Mouse (Mus musculus): ENCODE results near the gene Avil. TPM values are rescaled to one million over a fixed set of nuclear protein-coding genes. Genes with fewer than 3 reads are reported as not detected.

Gene Avil
- 0.07 TPM for polyA plus RNA-seq (2017; shearing (Covaris generic))

DNA sequence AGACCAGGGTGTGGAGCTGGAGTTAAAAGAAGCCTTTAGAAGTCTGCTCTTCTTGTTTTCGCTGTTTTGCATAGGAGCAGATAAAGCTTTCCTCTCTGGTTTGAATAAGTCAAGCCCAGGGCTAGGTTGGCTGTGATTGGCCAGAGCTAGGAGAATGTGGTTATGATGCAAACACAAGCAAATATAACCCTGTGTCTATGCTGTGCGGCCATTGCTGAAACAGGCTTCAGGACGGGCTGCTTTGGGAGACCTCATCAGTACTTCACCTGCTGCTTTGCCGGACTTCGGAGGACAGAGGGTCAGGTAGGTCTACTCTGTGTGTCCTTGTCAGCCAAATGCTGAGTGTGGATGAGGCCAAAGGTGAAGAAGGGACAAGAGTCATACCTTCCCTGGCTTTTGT lies at the start of gene Avil:
TSS of gene Avil (plus strand) at position 181 of the 400 bp plus-strand sequence.

GRCm38 (mm10) chr10:126978277-126978994 lies 22.1 kb upstream of the Avil start, which contains the start of gene Ctdsp2:
Gene Ctdsp2, plus strand, starts transcription at chr10:126978717.

GRCm38 (mm10) chr10:127030336-127031296 lies 30.1 kb downstream of the Avil start, which contains the start of gene Tsfm:
Gene Tsfm, minus strand, starts transcription at chr10:127030840.

GRCm38 (mm10) chr10:127041274-127041766 lies 40.8 kb downstream of the Avil start, which contains the start of the genes Mettl1 and Eef1akmt3:
Gene Mettl1, plus strand, starts transcription at chr10:127041414.
Gene Eef1akmt3, minus strand, starts transcription at chr10:127041513.

DNA sequence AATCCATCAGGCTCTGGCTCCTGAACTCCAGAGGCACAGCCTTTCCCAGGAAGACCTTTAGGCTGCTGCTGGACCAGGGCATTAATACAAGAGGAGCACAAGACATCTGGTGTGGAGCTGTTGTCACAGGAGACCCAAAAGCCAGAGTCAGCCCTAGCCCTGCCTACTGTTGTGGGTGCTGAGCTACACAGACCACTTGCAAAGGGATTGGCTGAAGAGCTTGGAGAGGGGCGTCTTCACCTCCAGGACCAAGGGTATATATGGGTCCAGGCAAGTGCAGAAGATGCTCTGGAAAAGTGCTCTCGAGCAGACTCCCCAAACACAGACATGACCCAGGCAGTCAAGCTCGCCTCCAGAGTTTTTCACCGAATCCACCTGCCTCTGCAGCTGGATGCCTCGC lies 47.4 kb downstream of the Avil start, which contains the start of gene Cyp27b1:
TSS of gene Cyp27b1 (plus strand) at position 297 of the 400 bp plus-strand sequence.

DNA sequence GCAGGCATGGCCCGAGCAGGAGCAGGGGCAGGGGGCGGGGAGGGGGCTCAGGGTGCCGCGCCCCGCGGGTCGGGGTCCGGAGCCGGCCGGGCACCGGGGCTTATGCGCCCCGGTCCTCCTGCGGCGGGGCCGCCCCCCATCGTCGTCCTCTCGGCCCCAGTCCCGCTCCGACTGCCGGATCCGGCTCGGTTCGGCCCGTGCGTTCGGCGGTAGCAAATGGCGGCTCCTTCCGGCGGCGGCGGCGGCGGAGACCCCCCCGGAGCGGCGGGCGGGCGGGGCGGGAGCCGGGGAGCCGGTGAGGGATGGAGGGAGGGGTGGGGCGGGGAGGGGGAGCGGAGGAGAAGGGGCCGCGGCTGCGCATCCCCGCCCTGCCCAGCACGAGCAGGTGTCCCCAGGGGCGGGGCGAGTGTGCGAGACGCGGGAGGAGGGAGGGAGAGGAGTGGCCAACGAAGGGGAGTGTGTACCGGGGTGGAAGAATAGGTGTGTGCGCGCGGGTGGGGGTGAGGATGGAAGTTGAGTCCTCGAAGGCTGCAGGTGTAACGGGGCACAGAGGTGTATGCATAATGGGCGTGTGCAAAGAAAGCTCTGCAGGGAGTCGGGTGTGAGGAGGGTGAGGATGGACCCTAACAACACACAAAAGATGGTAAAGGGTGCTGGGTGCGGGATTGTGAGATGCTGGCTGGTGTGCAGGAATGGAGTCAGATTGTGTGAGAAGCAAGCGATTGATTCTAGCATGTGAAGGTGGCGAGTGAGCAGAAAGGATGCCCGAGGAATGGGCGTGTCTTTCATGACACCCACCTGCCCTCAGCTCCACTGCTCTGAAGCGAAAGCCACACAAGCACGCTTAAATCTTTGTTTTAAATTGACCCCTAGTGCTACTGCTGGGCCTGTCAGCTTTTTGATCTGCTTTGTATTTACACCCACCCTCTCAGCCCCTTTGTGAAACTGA lies 59.7 kb downstream of the Avil start, which contains the start of gene March9:
TSS of gene March9 (minus strand) at position 217 of the 949 bp plus-strand sequence.

DNA sequence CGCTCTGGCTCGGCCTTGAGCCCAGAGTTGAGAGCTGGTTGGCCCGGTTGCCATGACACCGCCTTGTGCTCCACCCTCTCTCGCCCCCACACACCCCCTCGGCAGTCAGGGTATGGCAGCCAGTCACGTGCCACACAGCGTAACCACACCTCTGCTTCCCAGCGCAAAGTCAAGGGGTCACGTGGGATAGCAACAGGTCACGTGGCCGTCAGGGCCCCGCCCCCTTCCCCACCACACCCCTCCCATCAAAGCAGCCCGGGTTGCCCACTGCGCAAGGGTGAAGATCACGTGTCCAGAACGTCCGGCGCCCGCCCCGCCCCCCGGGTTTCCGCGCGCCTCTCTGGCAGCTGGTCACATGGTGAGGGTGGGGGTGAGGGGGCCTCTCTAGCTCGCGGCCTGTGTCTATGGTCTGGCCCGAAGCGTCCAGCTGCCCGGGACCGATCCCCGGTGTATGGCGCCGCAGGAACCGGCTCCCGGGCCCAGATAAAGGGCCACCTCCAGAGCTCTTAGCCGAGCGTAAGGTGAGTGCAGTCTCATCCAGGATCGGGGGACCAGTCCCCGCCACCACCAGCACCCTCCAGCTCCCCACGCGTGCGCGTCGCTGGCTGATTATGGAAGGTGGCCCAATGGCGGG lies 62.8 kb downstream of the Avil start, which contains the start of gene Cdk4:
TSS of gene Cdk4 (plus strand) at position 296 of the 634 bp plus-strand sequence.

Other genes starting within 250 kb of the Avil start
- 22.0 TPM for gene Atp23, start 99.4 kb upstream of the Avil start, polyA plus RNA-seq (2017; shearing (Covaris generic))
- gene Ctdsp2, start 22.0 kb upstream of the Avil start, polyA plus RNA-seq (2017; shearing (Covaris generic)): 37.2 TPM
- gene Tsfm, start 30.1 kb downstream of the Avil start, polyA plus RNA-seq (2017; shearing (Covaris generic)): 51.6 TPM
- gene Mettl1, start 40.7 kb downstream of the Avil start, polyA plus RNA-seq (2017; shearing (Covaris generic)): 26.7 TPM
- 0.14 TPM for gene Eef1akmt3, start 40.8 kb downstream of the Avil start, polyA plus RNA-seq (2017; shearing (Covaris generic))
- not detected for gene Cyp27b1, start 47.5 kb downstream of the Avil start, polyA plus RNA-seq (2017; shearing (Covaris generic))
- gene March9, start 59.5 kb downstream of the Avil start, polyA plus RNA-seq (2017; shearing (Covaris generic)): 1.3 TPM
- gene Cdk4, start 62.8 kb downstream of the Avil start, polyA plus RNA-seq (2017; shearing (Covaris generic)): 334 TPM
- 64.1 TPM for gene Tspan31, start 69.6 kb downstream of the Avil start, polyA plus RNA-seq (2017; shearing (Covaris generic))
- gene Agap2, start 74.6 kb downstream of the Avil start, polyA plus RNA-seq (2017; shearing (Covaris generic)): 30.6 TPM
- 171 TPM for gene Os9, start 120.4 kb downstream of the Avil start, polyA plus RNA-seq (2017; shearing (Covaris generic))
- gene B4galnt1, start 164.5 kb downstream of the Avil start, polyA plus RNA-seq (2017; shearing (Covaris generic)): 728 TPM
- 5.8 TPM for gene Slc26a10, start 179.9 kb downstream of the Avil start, polyA plus RNA-seq (2017; shearing (Covaris generic))
- gene Arhgef25, start 189.4 kb downstream of the Avil start, polyA plus RNA-seq (2017; shearing (Covaris generic)): 0.43 TPM
- 112 TPM for gene Dtx3, start 195.0 kb downstream of the Avil start, polyA plus RNA-seq (2017; shearing (Covaris generic))
- 37.4 TPM for gene Pip4k2c, start 210.9 kb downstream of the Avil start, polyA plus RNA-seq (2017; shearing (Covaris generic))

Data from CD4-positive, CD25-positive, alpha-beta regulatory T cell (primary cell).